Mouse (Mus musculus) intestine, embryonic 15.5 days (tissue): Measurements from ENCODE around the gene Cd209f. TPM values are rescaled to one million over a fixed set of nuclear protein-coding genes. Genes with fewer than 3 reads are reported as not detected.
"Not testable (repeated sequence)": the region's sequence is repeated elsewhere in the genome, so short reads cannot be mapped to it uniquely, and the experiment has no call there.

ENCODE experiments used
- ATAC-seq: fragments of 200-750 bp; cut with Nextera tagmentation; 2 replicates; pipeline ENCODE4 v1.8.0; 2017; ENCODE audit warnings: moderate TSS enrichment, moderate library complexity
- H3K27ac ChIP-seq: fragments of 300-500 bp; sonication (generic); 2 replicates; pipeline ENCODE4 v1.5.1; 2015; ENCODE audit warnings: mild to moderate bottlenecking, inconsistent platforms
- H3K27me3 ChIP-seq: fragments of 300-500 bp; sonication (generic); replicated peaks from 2 replicates; pipeline ENCODE4 v1.6.1; 2015; ENCODE audit warnings: inconsistent platforms
- H3K36me3 ChIP-seq: fragments of 300-500 bp; sonication (generic); 2 replicates; pipeline ENCODE4 v1.6.1; 2015; ENCODE audit warnings: inconsistent platforms
- H3K4me1 ChIP-seq: fragments of 300-500 bp; sonication (generic); replicated peaks from 2 replicates; pipeline ENCODE4 v1.6.1; 2015; ENCODE audit warnings: inconsistent platforms
- H3K4me2 ChIP-seq: fragments of 300-500 bp; sonication (generic); replicated peaks from 2 replicates; pipeline ENCODE4 v1.6.1; 2015; ENCODE audit warnings: mild to moderate bottlenecking, inconsistent platforms
- H3K4me3 ChIP-seq: fragments of 300-500 bp; sonication (generic); replicated peaks from 2 replicates; pipeline ENCODE4 v1.5.1; 2015; ENCODE audit warnings: inconsistent platforms
- H3K9ac ChIP-seq: fragments of 300-500 bp; sonication (generic); 2 replicates; pipeline ENCODE4 v1.6.1; 2015; ENCODE audit warnings: inconsistent platforms
- H3K9me3 ChIP-seq: fragments of 300-500 bp; sonication (generic); 2 replicates; pipeline ENCODE4 v1.6.1; 2016; ENCODE audit warnings: inconsistent platforms
- WGBS: fragments of 180-500 bp; shearing (Covaris S2); methylation state at CpG from one replicate; pipeline ENCODE4 v1.1.7; 2015; 5-methylcytosine and 5-hydroxymethylcytosine counted together
- polyA plus RNA-seq: library from polyadenylated mRNA; unstranded; fragments of >200 nt; fragmentation: Nextera tagmentation; extraction: Ambion mirVana; gene quantifications from 2 replicates; pipeline ENCODE4 v1.2.1, GENCODE M21; 2015

The Cd209f gene
- polyA plus RNA-seq = not detected in 2 replicates

DNA sequence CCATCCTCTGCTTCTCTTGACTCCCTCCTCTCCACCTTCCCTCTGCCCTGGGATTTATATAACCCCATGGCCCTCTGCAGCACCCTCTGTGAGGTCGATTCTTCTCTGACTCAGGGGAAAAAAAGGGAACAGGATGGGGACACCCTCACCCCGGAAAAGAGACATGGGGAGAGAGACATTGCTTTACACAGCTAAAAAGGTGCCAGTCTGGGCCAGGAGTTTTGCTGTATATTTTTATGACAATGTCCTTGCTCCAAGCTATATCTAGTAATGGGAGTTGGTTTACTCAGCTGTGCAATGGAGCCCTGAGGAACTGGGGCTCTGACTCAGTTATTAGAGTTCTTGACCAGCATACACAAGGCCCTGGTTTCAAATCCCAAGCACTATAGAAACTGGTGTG lies at the start of gene Cd209f:
Gene Cd209f, minus strand, starts transcription at position 101 of the 400 bp plus-strand sequence.
- not testable (repeated sequence) for ATAC-seq, H3K4me1 ChIP-seq, H3K27ac ChIP-seq, H3K4me2 ChIP-seq, H3K9ac ChIP-seq, H3K27me3 ChIP-seq, H3K4me3 ChIP-seq, H3K36me3 ChIP-seq, H3K9me3 ChIP-seq
- 68% methylated on average over 2 of the region's 2 CpGs for whole genome bisulfite sequencing

DNA sequence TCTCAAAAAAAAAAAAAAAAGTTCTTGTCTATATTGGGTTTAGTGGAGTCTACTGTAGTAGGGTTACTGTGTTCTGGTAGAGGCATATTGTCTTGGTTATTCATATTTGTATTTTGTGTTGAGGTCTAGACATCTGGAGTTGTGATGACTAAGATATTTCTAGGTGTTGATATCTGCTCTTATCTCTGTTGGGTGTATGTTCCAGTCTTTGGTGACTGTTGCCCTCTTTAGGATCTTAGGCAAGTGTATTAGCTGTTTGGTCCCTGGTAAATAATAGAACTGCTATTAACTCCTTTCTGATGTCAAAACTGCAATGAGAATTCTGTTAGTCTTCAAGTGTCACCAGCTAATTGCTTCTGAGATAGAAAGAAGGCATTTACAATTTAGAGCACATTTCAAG lies 49.2 kb upstream of the Cd209f start:
- no peak overlapping the region for H3K4me2 ChIP-seq
- no peaks in the 10 kb centered on the region for H3K4me1 ChIP-seq
- no peak overlapping the region for H3K4me3 ChIP-seq
- peak; percentile 55; the same call in 1 of the 2 replicates for ATAC-seq
- H3K27me3 ChIP-seq = no peaks in the 10 kb centered on the region
- no peaks in the 10 kb centered on the region for H3K36me3 ChIP-seq
- H3K9me3 ChIP-seq = no peaks in the 10 kb centered on the region
- H3K27ac ChIP-seq = no peak overlapping the region
- no peak overlapping the region for H3K9ac ChIP-seq

- no peak for ATAC-seq
- H3K4me3 ChIP-seq = no peak overlapping the region
- no peaks in the 10 kb centered on the region for H3K9me3 ChIP-seq
- no peak overlapping the region for H3K27ac ChIP-seq
- H3K9ac ChIP-seq = no peak overlapping the region
- no peaks in the 10 kb centered on the region for H3K27me3 ChIP-seq
- no peaks in the 10 kb centered on the region for H3K36me3 ChIP-seq
- 53% methylated on average over 1 of the region's 1 CpGs for WGBS
- no peak overlapping the region for H3K4me2 ChIP-seq
- H3K4me1 ChIP-seq = no peaks in the 10 kb centered on the region
These were observed 41.6 kb upstream of the Cd209f start for GRCm38 (mm10) chr8:4147272-4147671.

DNA sequence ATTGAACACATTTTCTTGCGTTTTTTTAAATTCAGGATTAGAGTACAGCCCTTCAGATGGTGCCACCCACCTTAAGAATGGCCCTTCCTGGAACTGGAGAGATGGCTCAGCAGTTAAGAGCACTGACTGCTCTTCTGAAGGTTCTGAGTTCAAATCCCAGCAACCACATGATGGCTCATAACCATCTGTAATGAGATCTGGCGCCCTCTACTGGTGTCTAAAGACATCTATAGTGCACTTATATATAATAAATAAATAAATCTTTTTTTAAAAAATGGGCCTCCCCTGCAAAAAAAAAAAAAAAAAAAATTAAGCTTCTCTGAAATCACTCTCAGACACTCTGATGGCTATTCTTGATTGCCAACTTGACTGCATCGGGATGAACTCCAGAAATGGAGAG lies 36.1 kb upstream of the Cd209f start:
- Histone ChIP-seq H3K27me3 (peaks cover 7% of the 10 kb centered on the region; the same call in 1 of the 2 replicates), H3K9me3 (no peaks in the 10 kb centered on the region), H3K4me2 (no peak overlapping the region), H3K4me1 (no peaks in the 10 kb centered on the region), H3K4me3 (no peak overlapping the region), H3K27ac (no peak overlapping the region), H3K9ac (no peak overlapping the region), H3K36me3 (no peaks in the 10 kb centered on the region)
- WGBS = 62% methylated on average over 3 of the region's 3 CpGs
- ATAC-seq = no peak

GRCm38 (mm10) chr8:4139660-4140646 lies 34.3 kb upstream of the Cd209f start:
- Histone ChIP-seq H3K27me3 (peaks cover 7% of the 10 kb centered on the region; the same call in 1 of the 2 replicates), H3K27ac (no peak overlapping the region), H3K4me2 (no peak overlapping the region), H3K4me1 (no peaks in the 10 kb centered on the region), H3K36me3 (no peaks in the 10 kb centered on the region), H3K4me3 (no peak overlapping the region), H3K9ac (no peak overlapping the region), H3K9me3 (no peaks in the 10 kb centered on the region)
- peak; percentile 73 for ATAC-seq
- 9% methylated on average over 12 of the region's 12 CpGs for WGBS

DNA sequence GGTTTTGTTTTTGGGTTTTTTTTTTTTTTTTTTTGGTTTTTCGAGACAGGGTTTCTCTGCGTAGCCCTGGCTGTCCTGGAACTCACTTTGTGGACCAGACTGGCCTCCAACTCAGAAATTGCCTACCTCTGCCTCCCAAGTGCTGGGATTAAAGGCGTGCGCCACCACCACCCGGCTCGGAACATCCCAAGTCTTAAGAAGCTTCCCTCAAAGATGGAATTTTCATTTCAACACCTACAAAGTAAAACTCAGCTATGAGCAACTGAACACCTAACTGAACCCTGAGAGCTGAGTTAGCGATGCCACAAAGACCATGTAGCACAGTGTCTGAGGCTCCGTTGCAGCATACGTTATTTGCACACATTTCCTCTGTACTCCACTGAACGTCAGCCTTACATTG lies 28.2 kb upstream of the Cd209f start, which contains the start of gene Cd209g:
Gene Cd209g, plus strand, starts transcription at position 301 of the 400 bp plus-strand sequence.
- Histone ChIP-seq H3K4me1 (no peaks in the 10 kb centered on the region), H3K27me3 (no peaks in the 10 kb centered on the region), H3K9ac (no peak within 1 kb of the TSS), H3K36me3 (no peaks in the 10 kb centered on the region), H3K9me3 (no peaks in the 10 kb centered on the region), H3K4me2 (no peak within 1 kb of the TSS), H3K27ac (no peak within 1 kb of the TSS), H3K4me3 (no peak within 1 kb of the TSS)
- ATAC-seq = no peak
- 91% methylated on average over 10 of the region's 10 CpGs for WGBS

DNA sequence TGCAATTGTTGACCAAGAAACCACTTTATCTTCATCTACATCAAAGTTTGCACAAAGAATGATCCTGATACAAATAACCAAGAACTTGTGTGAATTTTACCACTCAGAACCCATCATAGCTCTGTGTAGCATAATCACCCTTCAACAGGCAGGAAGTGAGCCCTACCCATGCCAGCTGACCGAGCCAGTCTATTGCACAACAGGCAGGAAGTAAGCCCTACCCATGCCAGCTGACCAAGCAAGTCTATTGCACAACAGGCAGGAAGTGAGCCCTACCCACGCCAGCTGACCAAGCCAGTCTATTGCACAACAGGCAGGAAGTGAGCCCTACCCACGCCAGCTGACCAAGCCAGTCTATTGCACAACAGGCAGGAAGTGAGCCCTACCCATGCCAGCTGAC lies 17.1 kb downstream of the Cd209f start:
- H3K4me2 ChIP-seq, H3K27ac ChIP-seq, H3K27me3 ChIP-seq, H3K9me3 ChIP-seq, H3K36me3 ChIP-seq, ATAC-seq, H3K4me3 ChIP-seq, H3K4me1 ChIP-seq, H3K9ac ChIP-seq: not testable (repeated sequence)
- WGBS = 87% methylated on average over 3 of the region's 3 CpGs

- WGBS = 42% methylated on average over 33 of the region's 33 CpGs
- not testable (repeated sequence) for H3K9ac ChIP-seq, H3K36me3 ChIP-seq, H3K4me2 ChIP-seq, H3K4me3 ChIP-seq, H3K9me3 ChIP-seq, H3K4me1 ChIP-seq, H3K27ac ChIP-seq, H3K27me3 ChIP-seq
- peak; percentile 71 for ATAC-seq
These were observed 18.4 kb downstream of the Cd209f start for GRCm38 (mm10) chr8:4087180-4087722.

Other genes starting within 250 kb of the Cd209f start
- not detected in 2 replicates for gene Cd209d, start 227.3 kb downstream of the Cd209f start, polyA plus RNA-seq
- gene Cd209b, start 179.0 kb downstream of the Cd209f start, polyA plus RNA-seq = 0.27 TPM in 1 of 2 replicates, not detected in the other
- gene Cd209c, start 151.1 kb downstream of the Cd209f start, polyA plus RNA-seq = 0.11 and 0.20 TPM in 2 replicates
- gene Cd209g, start 28.3 kb upstream of the Cd209f start, polyA plus RNA-seq = not detected in 2 replicates
- 18.9 and 19.3 TPM in 2 replicates for gene Evi5l, start 60.7 kb upstream of the Cd209f start, polyA plus RNA-seq
- gene Prr36, start 111.6 kb upstream of the Cd209f start, polyA plus RNA-seq = 3.9 and 4.3 TPM in 2 replicates
- gene Lrrc8e, start 121.0 kb upstream of the Cd209f start, polyA plus RNA-seq = 2.2 and 2.8 TPM in 2 replicates
- gene Map2k7, start 132.9 kb upstream of the Cd209f start, polyA plus RNA-seq = 24.1 and 25.3 TPM in 2 replicates
- gene Gm49320, start 133.0 kb upstream of the Cd209f start, polyA plus RNA-seq = 0.34 and 0.87 TPM in 2 replicates
- 2.3 and 3.0 TPM in 2 replicates for gene Tgfbr3l, start 142.4 kb upstream of the Cd209f start, polyA plus RNA-seq
- gene Snapc2, start 147.2 kb upstream of the Cd209f start, polyA plus RNA-seq = 46.0 and 46.2 TPM in 2 replicates
- gene Ctxn1, start 153.4 kb upstream of the Cd209f start, polyA plus RNA-seq = 63.1 and 63.9 TPM in 2 replicates
- 65.8 and 69.7 TPM in 2 replicates for gene Timm44, start 170.1 kb upstream of the Cd209f start, polyA plus RNA-seq
- 88.5 and 103 TPM in 2 replicates for gene Ccl25, start 219.4 kb upstream of the Cd209f start, polyA plus RNA-seq
- gene Elavl1, start 219.6 kb upstream of the Cd209f start, polyA plus RNA-seq = 201 and 230 TPM in 2 replicates